Mouse (Mus musculus): ENCODE measurements at regions not wholly inside any gene's neighbourhood (a gene's known extent, or its start where the extent isn't known, plus 50 kb on each side); places are given as distances from the start of the nearest gene placed in this dataset.

DNA sequence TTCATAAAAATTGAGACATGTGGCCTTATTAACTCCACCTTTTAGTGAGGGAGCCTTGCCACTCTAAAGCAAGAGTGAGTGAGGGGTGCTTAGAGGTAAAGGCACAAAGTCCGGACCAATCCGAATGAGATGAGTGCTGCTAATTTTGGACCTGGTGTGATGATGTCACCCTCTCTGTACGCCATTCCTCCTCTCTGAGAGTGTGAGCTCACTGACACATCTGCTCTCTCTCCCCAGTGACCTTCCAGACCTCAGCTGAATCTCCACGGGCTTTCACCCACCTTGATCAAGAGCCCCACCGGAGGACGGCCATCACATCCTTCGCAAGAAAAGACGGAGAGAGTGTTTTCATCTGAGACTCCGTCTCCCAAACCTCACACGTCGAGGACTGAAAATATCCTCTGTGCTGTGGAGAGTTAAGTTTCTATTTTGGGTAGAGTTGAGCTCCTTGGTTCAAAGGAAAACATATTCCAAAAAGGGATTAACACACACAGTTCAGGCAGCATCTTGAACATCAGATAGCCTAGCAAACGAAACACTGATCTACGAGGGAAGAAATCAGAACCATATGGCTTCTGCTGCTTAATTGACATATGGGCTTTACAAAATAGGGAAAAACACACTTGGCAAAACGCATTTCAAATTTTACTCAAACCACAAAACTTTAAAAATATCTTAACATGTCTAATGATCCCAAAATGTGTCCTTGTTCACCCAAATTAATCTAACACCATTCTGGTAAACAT is 96.2 kb upstream of the 3110018I06Rik start:
- Histone ChIP-seq H3K4me3 (replicated peaks; ENCODE audit: low read length) (no peak overlapping the region), H3K4me1 (replicated peaks; ENCODE audit: control insufficient read depth, insufficient read depth, low read length) (no peaks in the 10 kb centered on the region), H3K27me3 (replicated peaks; ENCODE audit: control insufficient read depth, insufficient read depth, low read length) (no peaks in the 10 kb centered on the region), H3K9me3 (ENCODE audit: control insufficient read depth, low read length) (no peaks in the 10 kb centered on the region), H3K27ac (ENCODE audit: low read length) (no peak overlapping the region), H3K9ac (replicated peaks; ENCODE audit: low read depth, low read length) (no peak overlapping the region), H3K36me3 (ENCODE audit: control insufficient read depth, insufficient read depth) (no peaks in the 10 kb centered on the region), H3K4me2 (ENCODE audit: low read length) (no peak overlapping the region)
- 74% methylated on average over 14 of the region's 14 CpGs for WGBS
- ATAC-seq, result no peak

DNA sequence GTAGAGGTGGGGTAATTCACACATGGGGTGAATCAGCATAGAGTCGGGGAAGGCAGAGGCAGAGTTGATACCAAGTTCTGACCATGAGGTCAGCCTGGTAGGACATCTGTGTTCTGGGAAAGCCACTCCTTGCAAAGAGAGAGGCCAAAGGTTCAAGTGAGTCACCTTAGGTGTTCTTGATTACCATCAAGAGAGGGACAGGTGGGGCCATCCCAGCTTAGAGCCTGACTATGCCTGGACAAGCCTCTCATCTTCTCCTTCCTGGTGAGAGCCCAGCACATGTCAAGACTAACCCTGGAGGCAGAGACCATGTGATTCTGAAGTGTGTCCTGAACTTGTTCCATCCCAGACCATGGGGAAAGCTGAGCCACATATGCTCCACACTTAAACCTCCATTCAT is 94.0 kb upstream of the 3110018I06Rik start:
- WGBS, result 85% methylated on average over 1 of the region's 1 CpGs
- Histone ChIP-seq H3K9me3 (ENCODE audit: control insufficient read depth, low read length) (no peaks in the 10 kb centered on the region), H3K36me3 (ENCODE audit: control insufficient read depth, insufficient read depth) (no peaks in the 10 kb centered on the region), H3K4me1 (replicated peaks; ENCODE audit: control insufficient read depth, insufficient read depth, low read length) (no peaks in the 10 kb centered on the region), H3K4me3 (replicated peaks; ENCODE audit: low read length) (no peak overlapping the region), H3K27me3 (replicated peaks; ENCODE audit: control insufficient read depth, insufficient read depth, low read length) (no peaks in the 10 kb centered on the region), H3K9ac (replicated peaks; ENCODE audit: low read depth, low read length) (no peak overlapping the region), H3K4me2 (ENCODE audit: low read length) (no peak overlapping the region), H3K27ac (ENCODE audit: low read length) (no peak overlapping the region)
- no peak for ATAC-seq

DNA sequence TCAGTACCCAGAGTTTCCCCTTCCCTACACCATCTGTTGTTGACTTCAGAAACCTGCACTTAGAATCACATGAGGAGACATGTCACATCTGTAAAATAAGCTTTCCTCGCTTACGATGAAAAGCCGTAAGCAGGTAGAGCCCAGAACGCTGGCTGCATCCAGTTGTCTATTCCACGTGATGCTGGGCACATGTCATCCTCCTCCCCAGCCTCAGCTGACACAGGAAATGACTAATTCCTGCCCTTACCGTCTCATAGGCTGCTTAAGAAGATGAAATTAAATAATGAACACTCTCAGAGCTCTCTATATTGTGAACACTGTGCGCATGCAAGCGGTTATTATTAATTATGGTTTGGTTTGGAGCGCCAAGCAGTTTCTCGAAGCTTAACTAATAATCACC is 83.6 kb upstream of the 3110018I06Rik start:
- Histone ChIP-seq H3K4me2 (ENCODE audit: low read length) (no peak overlapping the region), H3K27me3 (replicated peaks; ENCODE audit: control insufficient read depth, insufficient read depth, low read length) (no peaks in the 10 kb centered on the region), H3K36me3 (ENCODE audit: control insufficient read depth, insufficient read depth) (no peaks in the 10 kb centered on the region), H3K4me1 (replicated peaks; ENCODE audit: control insufficient read depth, insufficient read depth, low read length) (no peaks in the 10 kb centered on the region), H3K9me3 (ENCODE audit: control insufficient read depth, low read length) (no peaks in the 10 kb centered on the region), H3K27ac (ENCODE audit: low read length) (no peak overlapping the region), H3K9ac (replicated peaks; ENCODE audit: low read depth, low read length) (no peak overlapping the region), H3K4me3 (replicated peaks; ENCODE audit: low read length) (no peak overlapping the region)
- 88% methylated on average over 10 of the region's 10 CpGs for WGBS
- no peak for ATAC-seq

DNA sequence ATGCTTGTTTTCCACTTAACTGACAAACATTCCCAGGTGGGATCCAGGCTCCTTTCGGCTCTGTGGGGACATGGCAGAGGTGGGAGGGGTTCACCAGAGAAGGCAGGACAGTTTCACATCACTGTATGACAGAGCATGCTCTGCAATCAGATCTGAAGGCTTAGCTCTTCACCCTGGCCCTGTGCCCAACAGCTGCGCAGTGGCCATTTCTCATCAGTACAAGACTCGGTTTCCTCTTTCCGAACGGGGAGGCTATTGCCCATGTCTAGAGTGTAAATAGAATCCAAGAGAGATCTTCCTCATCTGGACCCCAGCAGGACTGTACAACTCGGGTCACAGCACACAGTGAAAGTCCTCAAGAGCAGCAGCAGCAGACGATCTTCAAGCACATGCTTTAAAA is 64.5 kb upstream of the 3110018I06Rik start:
- Histone ChIP-seq H3K36me3 (ENCODE audit: control insufficient read depth, insufficient read depth) (no peaks in the 10 kb centered on the region), H3K27me3 (replicated peaks; ENCODE audit: control insufficient read depth, insufficient read depth, low read length) (no peaks in the 10 kb centered on the region), H3K9me3 (ENCODE audit: control insufficient read depth, low read length) (no peaks in the 10 kb centered on the region), H3K4me2 (ENCODE audit: low read length) (no peak overlapping the region), H3K4me3 (replicated peaks; ENCODE audit: low read length) (no peak overlapping the region), H3K9ac (replicated peaks; ENCODE audit: low read depth, low read length) (no peak overlapping the region), H3K4me1 (replicated peaks; ENCODE audit: control insufficient read depth, insufficient read depth, low read length) (no peaks in the 10 kb centered on the region), H3K27ac (ENCODE audit: low read length) (no peak overlapping the region)
- ATAC-seq, result no peak
- 86% methylated on average over 7 of the region's 7 CpGs for WGBS

DNA sequence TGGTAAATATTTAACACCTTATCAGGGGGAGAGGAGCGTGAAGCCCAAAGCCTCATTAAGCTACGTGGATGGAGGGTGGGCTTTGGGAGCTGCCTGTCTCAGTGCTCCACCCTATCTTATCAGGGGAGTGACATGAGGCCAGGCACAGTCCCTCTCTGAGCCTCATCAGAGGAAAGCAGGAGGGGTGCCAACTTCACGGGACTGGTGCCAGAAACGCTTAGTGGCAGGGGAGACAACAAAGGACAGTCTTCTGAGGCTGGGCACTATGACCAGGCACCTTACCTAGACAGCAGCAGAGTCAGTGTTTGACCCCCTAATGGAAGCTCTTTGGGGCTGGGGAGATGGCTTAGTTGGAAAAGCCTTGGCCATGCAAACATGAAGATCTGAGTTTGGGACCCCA is 49.9 kb upstream of the 3110018I06Rik start:
- Histone ChIP-seq H3K4me3 (replicated peaks; ENCODE audit: low read length) (no peak overlapping the region), H3K27ac (ENCODE audit: low read length) (no peak overlapping the region), H3K4me1 (replicated peaks; ENCODE audit: control insufficient read depth, insufficient read depth, low read length) (no peaks in the 10 kb centered on the region), H3K9ac (replicated peaks; ENCODE audit: low read depth, low read length) (no peak overlapping the region), H3K9me3 (ENCODE audit: control insufficient read depth, low read length) (no peaks in the 10 kb centered on the region), H3K27me3 (replicated peaks; ENCODE audit: control insufficient read depth, insufficient read depth, low read length) (no peaks in the 10 kb centered on the region), H3K4me2 (ENCODE audit: low read length) (no peak overlapping the region), H3K36me3 (ENCODE audit: control insufficient read depth, insufficient read depth) (no peaks in the 10 kb centered on the region)
- no peak for ATAC-seq
- WGBS, result 48% methylated on average over 4 of the region's 4 CpGs

All from forebrain, embryonic 16.5 days (tissue).